Mouse (Mus musculus) kidney, adult 9 months (tissue): Measurements from ENCODE around the gene Pfkl.
"Not testable (repeated sequence)": the region's sequence is repeated elsewhere in the genome, so short reads cannot be mapped to it uniquely, and the experiment has no call there.

Experiments
- DNase-seq: peaks from one replicate; pipeline ENCODE4 v3.0.0; 2022

Gene Pfkl

GRCm38 (mm10) chr10:78009945-78010293, at the start of gene Pfkl:
TSS of gene Pfkl (minus strand) at chr10:78010083.
- no peak for DNase-seq

GRCm38 (mm10) chr10:78057056-78057455, 47.2 kb upstream of the Pfkl start:
- DNase-seq: no peak

- DNase-seq: peak; percentile 32
Observed at GRCm38 (mm10) chr10:78054633-78055565, 45.0 kb upstream of the Pfkl start.

GRCm38 (mm10) chr10:78049519-78050035, 39.7 kb upstream of the Pfkl start:
- no peak for DNase-seq

- no peak for DNase-seq
Observed at GRCm38 (mm10) chr10:78048061-78048730, 38.3 kb upstream of the Pfkl start.

GRCm38 (mm10) chr10:78046388-78046787, 36.5 kb upstream of the Pfkl start:
- DNase-seq: no peak

GRCm38 (mm10) chr10:78044531-78044930, 34.6 kb upstream of the Pfkl start:
- DNase-seq: no peak

- peak; percentile 66 for DNase-seq
Observed at GRCm38 (mm10) chr10:78043406-78043836, 33.5 kb upstream of the Pfkl start, which contains the start of gene Aire. TSS of gene Aire (minus strand) at chr10:78043610.

GRCm38 (mm10) chr10:78042697-78043405, 33.0 kb upstream of the Pfkl start:
- DNase-seq: no peak

- no peak for DNase-seq
Observed at GRCm38 (mm10) chr10:78042096-78042495, 32.2 kb upstream of the Pfkl start.

- DNase-seq: no peak
Observed at GRCm38 (mm10) chr10:78041647-78042046, 31.8 kb upstream of the Pfkl start, which contains the start of gene Dnmt3l. TSS of gene Dnmt3l (plus strand) at chr10:78041947.

GRCm38 (mm10) chr10:78037139-78037538, 27.3 kb upstream of the Pfkl start:
- no peak for DNase-seq

- DNase-seq: no peak
Observed at GRCm38 (mm10) chr10:78031987-78032386, 22.1 kb upstream of the Pfkl start.

GRCm38 (mm10) chr10:78029080-78029479, 19.2 kb upstream of the Pfkl start:
- no peak for DNase-seq

GRCm38 (mm10) chr10:78028129-78028528, 18.2 kb upstream of the Pfkl start:
- DNase-seq: peak; percentile 75

GRCm38 (mm10) chr10:78025453-78025852, 15.6 kb upstream of the Pfkl start:
- not testable (repeated sequence) for DNase-seq

- DNase-seq: not testable (repeated sequence)
Observed at GRCm38 (mm10) chr10:78019984-78020383, 10.1 kb upstream of the Pfkl start.

GRCm38 (mm10) chr10:78019291-78019690, 9.4 kb upstream of the Pfkl start:
- DNase-seq: no peak

- DNase-seq: peak; percentile 78
Observed at GRCm38 (mm10) chr10:78018797-78019203, 8.9 kb upstream of the Pfkl start.

GRCm38 (mm10) chr10:78016366-78016765, 6.5 kb upstream of the Pfkl start:
- peak; percentile 60 for DNase-seq

- DNase-seq: no peak
Observed at GRCm38 (mm10) chr10:78015489-78015888, 5.6 kb upstream of the Pfkl start.

- DNase-seq: no peak
Observed at GRCm38 (mm10) chr10:78012661-78013495, 3.0 kb upstream of the Pfkl start.
